Mouse (Mus musculus): Measurements from ENCODE around the gene Retreg1.

DNA sequence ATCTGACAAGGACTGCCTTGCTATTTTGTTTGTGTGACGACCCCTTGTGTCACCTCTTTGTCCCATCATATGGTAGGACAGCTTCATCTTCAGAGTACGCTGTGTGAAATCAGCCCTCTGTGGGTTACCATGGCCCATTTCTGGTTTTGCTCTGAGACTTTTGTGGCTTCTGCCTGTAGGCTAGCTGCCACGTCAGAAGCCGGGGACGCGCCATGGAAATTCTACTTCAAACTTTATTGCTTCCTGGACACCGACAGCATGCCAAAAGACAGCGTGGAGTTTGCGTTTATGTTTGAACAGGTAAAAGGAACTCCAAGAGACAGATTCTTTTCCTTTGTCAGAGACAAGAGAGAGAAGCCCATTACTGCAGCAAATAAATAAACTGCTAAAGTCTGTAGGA is 36.1 kb upstream of the Retreg1 start:
- no peak for TF ChIP-seq E2F4 (IDR thresholded peaks at IDR 0.05; ENCODE audit: insufficient read depth)
- TF ChIP-seq POLR2A (IDR thresholded peaks at IDR 0.05; ENCODE audit: insufficient read length, low read depth) = no peak
- TF ChIP-seq MYOG (IDR thresholded peaks at IDR 0.05; ENCODE audit: control insufficient read depth in 1 of 3, insufficient read depth in 1 of 3, insufficient read length in 2 of 3, low read depth in 2 of 3) = no peak

Data from myocyte (in vitro differentiated cells).